Mouse (Mus musculus): ENCODE data around the gene Spon1.

The Spon1 gene

GRCm38 (mm10) chr7:113903127-113903827 lies 137.5 kb downstream of the Spon1 start:
- DNase-seq (ENCODE audit: low spot score in 2 of 2) = no peak

GRCm38 (mm10) chr7:113903939-113904338 lies 138.1 kb downstream of the Spon1 start:
- no peak for DNase-seq (ENCODE audit: low spot score in 2 of 2)

- DNase-seq (ENCODE audit: low spot score in 2 of 2) = no peak
Measured at GRCm38 (mm10) chr7:113904348-113904895, 138.6 kb downstream of the Spon1 start.

GRCm38 (mm10) chr7:113909161-113909825 lies 143.5 kb downstream of the Spon1 start:
- no peak for DNase-seq (ENCODE audit: low spot score in 2 of 2)

- DNase-seq (ENCODE audit: low spot score in 2 of 2) = no peak
Measured at GRCm38 (mm10) chr7:113910856-113911255, 145.1 kb downstream of the Spon1 start.

GRCm38 (mm10) chr7:113915936-113916335 lies 150.1 kb downstream of the Spon1 start:
- no peak for DNase-seq (ENCODE audit: low spot score in 2 of 2)

GRCm38 (mm10) chr7:113918916-113919315 lies 153.1 kb downstream of the Spon1 start:
- DNase-seq (ENCODE audit: low spot score in 2 of 2) = no peak

- no peak for DNase-seq (ENCODE audit: low spot score in 2 of 2)
Measured at GRCm38 (mm10) chr7:113919505-113919904, 153.7 kb downstream of the Spon1 start.

GRCm38 (mm10) chr7:113920056-113920455 lies 154.3 kb downstream of the Spon1 start:
- DNase-seq (ENCODE audit: low spot score in 2 of 2) = no peak

GRCm38 (mm10) chr7:113924561-113924960 lies 158.8 kb downstream of the Spon1 start:
- no peak for DNase-seq (ENCODE audit: low spot score in 2 of 2)

- no peak for DNase-seq (ENCODE audit: low spot score in 2 of 2)
Measured at GRCm38 (mm10) chr7:113950888-113951287, 185.1 kb downstream of the Spon1 start.

GRCm38 (mm10) chr7:113955431-113955830 lies 189.6 kb downstream of the Spon1 start:
- no peak for DNase-seq (ENCODE audit: low spot score in 2 of 2)

- no peak for DNase-seq (ENCODE audit: low spot score in 2 of 2)
Measured at GRCm38 (mm10) chr7:113960841-113961499, 195.2 kb downstream of the Spon1 start.

- no peak for DNase-seq (ENCODE audit: low spot score in 2 of 2)
Measured at GRCm38 (mm10) chr7:113961500-113961895, 195.7 kb downstream of the Spon1 start.

- no peak for DNase-seq (ENCODE audit: low spot score in 2 of 2)
Measured at GRCm38 (mm10) chr7:113962078-113962477, 196.3 kb downstream of the Spon1 start.

GRCm38 (mm10) chr7:113963766-113964165 lies 198.0 kb downstream of the Spon1 start:
- DNase-seq (ENCODE audit: low spot score in 2 of 2) = no peak

GRCm38 (mm10) chr7:113965625-113966024 lies 199.8 kb downstream of the Spon1 start:
- DNase-seq (ENCODE audit: low spot score in 2 of 2) = no peak

- DNase-seq (ENCODE audit: low spot score in 2 of 2) = no peak
Measured at GRCm38 (mm10) chr7:113969182-113969581, 203.4 kb downstream of the Spon1 start.

- no peak for DNase-seq (ENCODE audit: low spot score in 2 of 2)
Measured at GRCm38 (mm10) chr7:113972536-113972935, 206.7 kb downstream of the Spon1 start.

GRCm38 (mm10) chr7:113986406-113987134 lies 220.8 kb downstream of the Spon1 start:
- DNase-seq (ENCODE audit: low spot score in 2 of 2) = no peak

- DNase-seq (ENCODE audit: low spot score in 2 of 2) = no peak
Measured at GRCm38 (mm10) chr7:113988156-113988555, 222.4 kb downstream of the Spon1 start.

Data from spleen, postnatal 14 days (tissue).